Mouse (Mus musculus) CH12.LX (cell line): ENCODE data around the gene Kif5c.

ENCODE experiments used
- MYC ChIP-seq: IDR thresholded peaks from 2 replicates; pipeline ENCODE4 v1.6.1; 2011; ENCODE audit warnings: low read depth, mild to moderate bottlenecking, improper control_type of control experiment, low read length
- POLR2A ChIP-seq: IDR thresholded peaks from 2 replicates; pipeline ENCODE4 v1.6.1; 2011; ENCODE audit warnings: low read depth, mild to moderate bottlenecking, improper control_type of control experiment, low read length
- ZNF384 ChIP-seq: IDR thresholded peaks from 2 replicates; pipeline ENCODE4 v1.6.1; 2012; ENCODE audit warnings: low read depth, low read length, improper control_type of control experiment, inconsistent platforms

GRCm38 (mm10) chr2:49764331-49764946 lies 145.3 kb downstream of the Kif5c start:
- 0 out of 2 replicates have a peak, but pooled peaks have one; percentile 30 for TF ChIP-seq MYC
- TF ChIP-seq POLR2A, result no peak
- no peak for TF ChIP-seq ZNF384
